Mouse (Mus musculus): Measurements from ENCODE around the gene Ncapd3. TPM values are rescaled to one million over a fixed set of nuclear protein-coding genes. Genes with fewer than 3 reads are reported as not detected.
A peak's percentile ranks its signal among the peaks of the same experiment; 100 is the strongest.

Ncapd3 gene
- total and polyA plus RNA-seq, 2 experiments from 2014 or later = 10.4 to 36.8 TPM

GRCm38 (mm10) chr9:27135372-27135771 lies 105.4 kb downstream of the Ncapd3 start:
- H3K4me2 ChIP-seq (ENCODE audit: low read depth, low read length) = no peak overlapping the region
- H3K9me3 ChIP-seq (replicated peaks; ENCODE audit: control insufficient read depth, low read length) = no peaks in the 10 kb centered on the region
- 89% methylated on average over 7 of the region's 7 CpGs for WGBS
- no peaks in the 10 kb centered on the region for H3K27me3 ChIP-seq (ENCODE audit: control insufficient read depth, insufficient read depth, low read length)
- H3K4me3 ChIP-seq (ENCODE audit: low read depth, low read length) = no peak overlapping the region
- DNase-seq (ENCODE audit: low spot score) (no peak), ATAC-seq (ENCODE audit: insufficient read depth, low read depth) (no peak)
- no peaks in the 10 kb centered on the region for H3K36me3 ChIP-seq (replicated peaks; ENCODE audit: control insufficient read depth, insufficient read depth, low read length)
- H3K4me1 ChIP-seq (ENCODE audit: control insufficient read depth, insufficient read depth) = peaks cover 3% of the 10 kb centered on the region; the same call in 1 of the 2 replicates
- no peak overlapping the region for H3K9ac ChIP-seq (replicated peaks; ENCODE audit: low read depth, low read length)
- no peak overlapping the region for H3K27ac ChIP-seq (ENCODE audit: low read depth)
- TF ChIP-seq CTCF (IDR thresholded peaks at IDR 0.05; ENCODE audit: low read depth) (no peak), EP300 (IDR thresholded peaks at IDR 0.05; ENCODE audit: low read depth) (no peak)

DNA sequence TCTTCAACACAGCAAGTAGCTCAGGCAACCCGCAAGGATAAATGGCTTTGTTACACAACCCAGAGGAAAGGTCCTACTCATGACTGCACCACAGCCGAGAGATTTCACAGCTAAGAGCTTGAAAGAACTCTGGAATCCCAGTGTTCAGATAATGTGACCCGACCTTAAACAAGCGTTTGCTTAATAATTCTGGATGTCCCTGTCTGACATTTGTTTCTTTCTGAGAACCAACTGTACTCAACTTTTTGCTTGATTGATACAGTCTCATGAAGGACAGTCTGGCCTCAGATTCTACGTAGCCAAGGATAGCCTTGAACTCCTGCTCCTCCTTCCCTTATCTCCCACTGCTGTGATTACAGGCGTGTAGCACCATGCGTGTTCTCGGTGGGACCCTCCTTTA lies 106.7 kb downstream of the Ncapd3 start:
- Histone ChIP-seq H3K4me2 (ENCODE audit: low read depth, low read length) (no peak overlapping the region), H3K4me3 (ENCODE audit: low read depth, low read length) (no peak overlapping the region), H3K27ac (ENCODE audit: low read depth) (no peak overlapping the region), H3K27me3 (ENCODE audit: control insufficient read depth, insufficient read depth, low read length) (no peaks in the 10 kb centered on the region), H3K9me3 (replicated peaks; ENCODE audit: control insufficient read depth, low read length) (no peaks in the 10 kb centered on the region), H3K4me1 (ENCODE audit: control insufficient read depth, insufficient read depth) (peaks cover 3% of the 10 kb centered on the region; the same call in 1 of the 2 replicates), H3K36me3 (replicated peaks; ENCODE audit: control insufficient read depth, insufficient read depth, low read length) (no peaks in the 10 kb centered on the region), H3K9ac (replicated peaks; ENCODE audit: low read depth, low read length) (no peak overlapping the region)
- 59% methylated on average over 8 of the region's 8 CpGs for WGBS
- DNase-seq (ENCODE audit: low spot score) (no peak), ATAC-seq (ENCODE audit: insufficient read depth, low read depth) (no peak)
- no peak for TF ChIP-seq EP300 (IDR thresholded peaks at IDR 0.05; ENCODE audit: low read depth)
- no peak for TF ChIP-seq CTCF (IDR thresholded peaks at IDR 0.05; ENCODE audit: low read depth)

DNA sequence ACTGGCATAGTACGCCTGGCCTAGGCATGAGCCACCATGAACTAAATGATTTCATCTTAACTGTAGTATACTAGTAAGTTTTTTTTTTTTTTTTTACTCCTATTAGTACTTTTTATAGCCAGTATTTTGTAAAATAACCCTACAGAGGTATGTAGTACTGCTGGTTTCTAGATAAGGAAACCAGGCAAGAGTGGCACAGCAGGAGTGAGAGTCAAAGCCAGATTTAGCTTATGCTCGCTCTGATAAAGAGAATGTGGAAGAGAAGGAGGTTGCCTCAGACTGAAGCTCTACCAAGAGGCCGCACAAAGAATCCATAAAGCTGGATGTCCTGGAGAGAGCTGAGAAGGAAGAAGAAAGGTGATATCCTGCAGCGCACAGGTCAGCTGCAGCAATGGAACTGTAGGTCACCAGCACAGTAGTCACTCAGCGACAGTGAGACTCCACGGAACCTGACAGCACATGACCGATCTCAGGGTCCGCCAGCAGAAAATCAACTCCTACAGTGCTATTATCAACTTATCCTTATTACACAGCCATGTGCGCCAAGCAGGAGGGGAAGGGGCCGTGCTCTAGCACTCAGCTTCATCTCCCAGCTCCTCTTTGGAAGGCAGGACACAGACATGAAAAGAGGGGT lies 110.6 kb downstream of the Ncapd3 start:
- DNase-seq (ENCODE audit: low spot score) (peak; percentile 40), ATAC-seq (ENCODE audit: insufficient read depth, low read depth) (peak; percentile 59)
- Histone ChIP-seq H3K9ac (replicated peaks; ENCODE audit: low read depth, low read length) (no peak overlapping the region), H3K27me3 (ENCODE audit: control insufficient read depth, insufficient read depth, low read length) (no peaks in the 10 kb centered on the region), H3K4me3 (ENCODE audit: low read depth, low read length) (no peak overlapping the region), H3K4me2 (ENCODE audit: low read depth, low read length) (peak overlapping the region; percentile 26; the same call in 1 of the 2 replicates), H3K27ac (ENCODE audit: low read depth) (peak overlapping the region; percentile 77), H3K4me1 (ENCODE audit: control insufficient read depth, insufficient read depth) (peaks cover 3% of the 10 kb centered on the region; the same call in 1 of the 2 replicates), H3K9me3 (replicated peaks; ENCODE audit: control insufficient read depth, low read length) (no peaks in the 10 kb centered on the region), H3K36me3 (replicated peaks; ENCODE audit: control insufficient read depth, insufficient read depth, low read length) (no peaks in the 10 kb centered on the region)
- 49% methylated on average over 10 of the region's 10 CpGs for WGBS
- no peak for TF ChIP-seq EP300 (IDR thresholded peaks at IDR 0.05; ENCODE audit: low read depth)
- TF ChIP-seq CTCF (IDR thresholded peaks at IDR 0.05; ENCODE audit: low read depth) = no peak

DNA sequence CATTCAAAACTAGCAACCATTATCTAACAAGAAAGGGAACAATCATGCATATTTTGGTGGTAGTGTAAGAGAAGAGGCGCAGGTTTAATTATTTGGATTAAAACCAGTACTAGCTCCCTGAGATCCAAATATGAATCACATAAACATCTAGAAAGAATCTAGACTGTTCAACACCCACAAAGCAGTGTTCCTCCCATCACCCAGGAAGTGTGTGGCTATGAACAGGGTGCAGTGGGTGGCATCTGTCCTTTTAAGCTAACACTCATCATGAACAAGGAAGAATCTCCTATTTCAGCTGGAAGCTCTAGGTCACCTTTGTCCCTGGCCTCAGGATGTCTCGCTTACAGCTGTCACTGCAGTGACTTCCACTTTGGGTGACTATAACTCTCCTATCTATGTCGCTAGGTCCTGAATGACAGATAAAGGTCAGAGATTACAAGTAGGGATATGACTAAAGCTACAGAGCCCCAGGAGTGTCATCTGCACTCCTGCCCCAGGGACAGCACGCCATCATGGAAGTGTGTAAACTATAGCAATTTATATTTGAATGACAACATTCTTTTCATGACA lies 114.4 kb downstream of the Ncapd3 start:
- Histone ChIP-seq H3K4me3 (ENCODE audit: low read depth, low read length) (no peak overlapping the region), H3K27ac (ENCODE audit: low read depth) (no peak overlapping the region), H3K36me3 (replicated peaks; ENCODE audit: control insufficient read depth, insufficient read depth, low read length) (no peaks in the 10 kb centered on the region), H3K27me3 (ENCODE audit: control insufficient read depth, insufficient read depth, low read length) (no peaks in the 10 kb centered on the region), H3K9me3 (replicated peaks; ENCODE audit: control insufficient read depth, low read length) (no peaks in the 10 kb centered on the region), H3K4me2 (ENCODE audit: low read depth, low read length) (no peak overlapping the region), H3K4me1 (ENCODE audit: control insufficient read depth, insufficient read depth) (peaks cover 14% of the 10 kb centered on the region), H3K9ac (replicated peaks; ENCODE audit: low read depth, low read length) (no peak overlapping the region)
- DNase-seq (ENCODE audit: low spot score) (no peak), ATAC-seq (ENCODE audit: insufficient read depth, low read depth) (no peak)
- TF ChIP-seq CTCF (IDR thresholded peaks at IDR 0.05; ENCODE audit: low read depth) = no peak
- TF ChIP-seq EP300 (IDR thresholded peaks at IDR 0.05; ENCODE audit: low read depth) = no peak
- whole genome bisulfite sequencing = 59% methylated on average over 4 of the region's 4 CpGs

Other genes with a start within 250 kb of the Ncapd3 start
- 0.23 TPM in 2 replicates for gene Glb1l2, start 223.7 kb upstream of the Ncapd3 start, total RNA-seq (2014; rRNA removed; ENCODE audit: low replicate concordance)
- 0.30 and 0.45 TPM in 2 replicates for gene Glb1l2, start 223.7 kb upstream of the Ncapd3 start, polyA plus RNA-seq (2015; fragmentation: Nextera tagmentation; extraction: Ambion mirVana)
- not detected in 2 replicates for gene Glb1l3, start 169.3 kb upstream of the Ncapd3 start, total RNA-seq (2014; rRNA removed; ENCODE audit: low replicate concordance)
- gene Glb1l3, start 169.3 kb upstream of the Ncapd3 start, polyA plus RNA-seq (2015; fragmentation: Nextera tagmentation; extraction: Ambion mirVana) = not detected in 2 replicates
- not detected in 2 replicates for gene Gm1110, start 107.1 kb upstream of the Ncapd3 start, total RNA-seq (2014; rRNA removed; ENCODE audit: low replicate concordance)
- gene Gm1110, start 107.1 kb upstream of the Ncapd3 start, polyA plus RNA-seq (2015; fragmentation: Nextera tagmentation; extraction: Ambion mirVana) = 0.15 and 0.18 TPM in 2 replicates
- gene Acad8, start 30.6 kb upstream of the Ncapd3 start, total RNA-seq (2014; rRNA removed; ENCODE audit: low replicate concordance) = 33.7 and 45.9 TPM in 2 replicates
- gene Acad8, start 30.6 kb upstream of the Ncapd3 start, polyA plus RNA-seq (2015; fragmentation: Nextera tagmentation; extraction: Ambion mirVana) = 40.3 and 40.5 TPM in 2 replicates
- gene Thyn1, start 30.5 kb upstream of the Ncapd3 start, total RNA-seq (2014; rRNA removed; ENCODE audit: low replicate concordance) = 12.9 and 23.2 TPM in 2 replicates
- gene Thyn1, start 30.5 kb upstream of the Ncapd3 start, polyA plus RNA-seq (2015; fragmentation: Nextera tagmentation; extraction: Ambion mirVana) = 74.9 and 77.7 TPM in 2 replicates
- 30.6 and 34.4 TPM in 2 replicates for gene Vps26b, start 110 bp upstream of the Ncapd3 start, total RNA-seq (2014; rRNA removed; ENCODE audit: low replicate concordance)
- gene Vps26b, start 110 bp upstream of the Ncapd3 start, polyA plus RNA-seq (2015; fragmentation: Nextera tagmentation; extraction: Ambion mirVana) = 12.6 and 13.3 TPM in 2 replicates
- 16.1 and 28.2 TPM in 2 replicates for gene Jam3, start 125.2 kb downstream of the Ncapd3 start, total RNA-seq (2014; rRNA removed; ENCODE audit: low replicate concordance)
- 25.5 and 25.7 TPM in 2 replicates for gene Jam3, start 125.2 kb downstream of the Ncapd3 start, polyA plus RNA-seq (2015; fragmentation: Nextera tagmentation; extraction: Ambion mirVana)